Mouse (Mus musculus) colon, adult 2 months (tissue): ENCODE results near the gene Hist1h3d. TPM values are rescaled to one million over a fixed set of nuclear protein-coding genes. Genes with fewer than 3 reads are reported as not detected.

Source experiments
- polyA plus RNA-seq: library from polyadenylated mRNA; depleted of rRNA; stranded (reverse); fragments of >200 nt; gene quantifications from 2 replicates; pipeline ENCODE4 v1.2.3, GENCODE M21; 2012; rRNA removed

Hist1h3d gene
- polyA plus RNA-seq, 1 experiment: 13.8 TPM

Other genes starting within 250 kb of the Hist1h3d start
- 0.49 and 0.74 TPM in 2 replicates for gene Zfp322a, start 206.6 kb upstream of the Hist1h3d start, polyA plus RNA-seq
- 1.9 and 2.0 TPM in 2 replicates for gene Abt1, start 151.9 kb upstream of the Hist1h3d start, polyA plus RNA-seq
- gene Btn1a1, start 109.9 kb upstream of the Hist1h3d start, polyA plus RNA-seq: 1.8 and 2.3 TPM in 2 replicates
- gene Btn2a2, start 86.9 kb upstream of the Hist1h3d start, polyA plus RNA-seq: not detected in 2 replicates
- 42.2 and 63.4 TPM in 2 replicates for gene Hist1h4h, start 44.7 kb upstream of the Hist1h3d start, polyA plus RNA-seq
- gene Hist1h2af, start 41.9 kb upstream of the Hist1h3d start, polyA plus RNA-seq: 245 and 289 TPM in 2 replicates
- gene Hist1h3g, start 40.3 kb upstream of the Hist1h3d start, polyA plus RNA-seq: 23.2 and 33.2 TPM in 2 replicates
- 4.9 and 5.3 TPM in 2 replicates for gene Hist1h2bh, start 32.4 kb upstream of the Hist1h3d start, polyA plus RNA-seq
- gene Hist1h3f, start 31.7 kb upstream of the Hist1h3d start, polyA plus RNA-seq: 5.0 and 6.7 TPM in 2 replicates
- gene Hist1h4f, start 24.1 kb upstream of the Hist1h3d start, polyA plus RNA-seq: 13.1 and 22.8 TPM in 2 replicates
- gene Hist1h1d, start 22.5 kb upstream of the Hist1h3d start, polyA plus RNA-seq: 0.45 and 0.47 TPM in 2 replicates
- 32.1 and 36.8 TPM in 2 replicates for gene Hist1h3e, start 13.4 kb upstream of the Hist1h3d start, polyA plus RNA-seq
- gene Hist1h2ae, start 4.5 kb upstream of the Hist1h3d start, polyA plus RNA-seq: 15.1 and 16.2 TPM in 2 replicates
- gene Hist1h2bg, start 4.4 kb upstream of the Hist1h3d start, polyA plus RNA-seq: 49.0 and 58.2 TPM in 2 replicates
- 11.4 and 19.0 TPM in 2 replicates for gene Hist1h2bf, start 1.6 kb upstream of the Hist1h3d start, polyA plus RNA-seq
- 6.9 and 11.5 TPM in 2 replicates for gene Hist1h2ad, start 1.4 kb upstream of the Hist1h3d start, polyA plus RNA-seq
- gene Hist1h4d, start 5.8 kb downstream of the Hist1h3d start, polyA plus RNA-seq: 12.3 and 14.7 TPM in 2 replicates
- 3.1 and 3.3 TPM in 2 replicates for gene Hist1h2be, start 45.4 kb downstream of the Hist1h3d start, polyA plus RNA-seq
- gene Hist1h1e, start 46.8 kb downstream of the Hist1h3d start, polyA plus RNA-seq: 3.2 and 3.9 TPM in 2 replicates
- gene Hist1h2ac, start 108.2 kb downstream of the Hist1h3d start, polyA plus RNA-seq: 2.4 and 3.8 TPM in 2 replicates
- gene Hist1h2bc, start 108.4 kb downstream of the Hist1h3d start, polyA plus RNA-seq: 410 and 605 TPM in 2 replicates
- not detected in 2 replicates for gene Hist1h1t, start 120.1 kb downstream of the Hist1h3d start, polyA plus RNA-seq
- 20.7 and 21.2 TPM in 2 replicates for gene Hist1h4c, start 122.7 kb downstream of the Hist1h3d start, polyA plus RNA-seq
- gene Hfe, start 135.1 kb downstream of the Hist1h3d start, polyA plus RNA-seq: 9.4 and 10.3 TPM in 2 replicates
- 204 and 212 TPM in 2 replicates for gene Hist1h1c, start 163.0 kb downstream of the Hist1h3d start, polyA plus RNA-seq
- 23.6 and 30.3 TPM in 2 replicates for gene Hist1h3c, start 169.8 kb downstream of the Hist1h3d start, polyA plus RNA-seq
- gene Hist1h2bb, start 171.0 kb downstream of the Hist1h3d start, polyA plus RNA-seq: 12.8 and 18.4 TPM in 2 replicates
- 23.5 and 25.9 TPM in 2 replicates for gene Hist1h2ab, start 175.4 kb downstream of the Hist1h3d start, polyA plus RNA-seq
- gene Hist1h3b, start 176.5 kb downstream of the Hist1h3d start, polyA plus RNA-seq: 26.4 and 32.0 TPM in 2 replicates
- 20.0 and 20.8 TPM in 2 replicates for gene Hist1h4b, start 181.2 kb downstream of the Hist1h3d start, polyA plus RNA-seq
- 15.5 and 15.9 TPM in 2 replicates for gene Hist1h4a, start 185.5 kb downstream of the Hist1h3d start, polyA plus RNA-seq
- gene Hist1h3a, start 186.6 kb downstream of the Hist1h3d start, polyA plus RNA-seq: 23.6 and 24.8 TPM in 2 replicates
- gene Hist1h1a, start 187.9 kb downstream of the Hist1h3d start, polyA plus RNA-seq: 1.1 and 1.4 TPM in 2 replicates
- 0.12 and 0.14 TPM in 2 replicates for gene Trim38, start 194.2 kb downstream of the Hist1h3d start, polyA plus RNA-seq
- 0.36 and 0.59 TPM in 2 replicates for gene Slc17a2, start 231.2 kb downstream of the Hist1h3d start, polyA plus RNA-seq